ENCODE assay signal across 16 mouse cellular contexts in the genomic region with DNA sequence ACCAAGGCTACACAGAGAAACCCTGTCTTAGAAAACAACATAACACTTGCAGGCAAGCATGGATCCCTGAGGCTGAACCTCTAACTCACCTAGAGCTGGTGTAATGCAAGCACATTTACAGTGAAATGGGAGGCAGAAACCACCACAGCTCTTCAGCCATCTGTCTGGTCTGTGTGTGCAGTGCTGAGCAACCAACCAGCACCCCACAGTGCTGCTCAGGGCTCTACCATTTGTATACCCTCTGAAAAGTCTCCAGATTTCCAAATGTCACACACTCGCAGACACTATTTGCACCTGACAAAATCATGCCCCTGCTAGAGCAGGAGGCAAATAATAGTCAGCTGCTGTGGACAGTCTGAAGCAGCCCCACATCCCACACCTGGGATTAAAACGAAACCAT. TPM values are rescaled to one million over a fixed set of nuclear protein-coding genes. Genes with fewer than 3 reads are reported as not detected.
A peak's percentile ranks its signal among the peaks of the same experiment; 100 is the strongest.
DNase-seq lines count a peak whose midpoint lies in the region; ATAC-seq lines count a peak whose summit lies in the region.
"Had no signal": no experiment of that assay in that cellular context is flagged by ENCODE, and none has a peak within 500 bp of the region (broad histone marks: within the 10 kb centered on the region; RNA-seq: fewer than 3 reads in every experiment).

No protein-coding gene starts in this region.

- H3K36me3 ChIP-seq in embryonic facial prominence, embryonic 12.5 days: no peaks in the 10 kb centered on the region
- peaks cover 13% of the 10 kb centered on the region for H3K36me3 ChIP-seq in embryonic facial prominence, embryonic 10.5 days (replicated peaks)
- H3K36me3 ChIP-seq in heart, embryonic 16.5 days (ENCODE audit: control insufficient read depth, insufficient read depth): no peaks in the 10 kb centered on the region
- H3K36me3 ChIP-seq in neural tube, embryonic 13.5 days: no peaks in the 10 kb centered on the region
- H3K36me3 ChIP-seq: liver, embryonic 15.5 days had no signal

- H3K27me3 ChIP-seq in embryonic facial prominence, embryonic 12.5 days: no peaks in the 10 kb centered on the region
- no peaks in the 10 kb centered on the region for H3K27me3 ChIP-seq in embryonic facial prominence, embryonic 10.5 days (replicated peaks; ENCODE audit: low read depth, poor library complexity, severe bottlenecking)
- H3K27me3 ChIP-seq in heart, embryonic 16.5 days (ENCODE audit: control insufficient read depth, insufficient read depth, low read length): no peaks in the 10 kb centered on the region
- H3K27me3 ChIP-seq in neural tube, embryonic 13.5 days: no peaks in the 10 kb centered on the region
- H3K27me3 ChIP-seq: liver, embryonic 15.5 days had no signal

- intact Hi-C loops in heart, postnatal 14 days (cut with DNase I): no loop called here

- no peak overlapping the region for H3K9ac ChIP-seq in embryonic facial prominence, embryonic 12.5 days
- 0 out of 2 replicates have a peak overlapping the region, but pooled peaks have one; percentile 16 for H3K9ac ChIP-seq in heart, embryonic 16.5 days (ENCODE audit: low read length)
- H3K9ac ChIP-seq in neural tube, embryonic 13.5 days: no peak overlapping the region
- H3K9ac ChIP-seq: liver, embryonic 15.5 days had no signal

- peaks cover 14% of the 10 kb centered on the region for H3K4me1 ChIP-seq in embryonic facial prominence, embryonic 12.5 days
- peaks cover 12% of the 10 kb centered on the region for H3K4me1 ChIP-seq in embryonic facial prominence, embryonic 10.5 days
- peaks cover 37% of the 10 kb centered on the region for H3K4me1 ChIP-seq in heart, embryonic 16.5 days (ENCODE audit: control insufficient read depth, insufficient read depth, low read length)
- peaks cover 46% of the 10 kb centered on the region for H3K4me1 ChIP-seq in neural tube, embryonic 13.5 days (replicated peaks)
- H3K4me1 ChIP-seq: limb, embryonic 10.5 days; liver, embryonic 15.5 days had no signal

- DNase-seq in embryonic facial prominence, embryonic 10.5 days (ENCODE audit: low spot score): no peak
- DNase-seq in heart, postnatal 14 days: no peak
- DNase-seq in neural tube, embryonic 10.5 days (ENCODE audit: extremely low spot score, low spot score): no peak
- no peak for DNase-seq in adipocyte (ENCODE audit: low spot score)
- DNase-seq in urinary bladder, adult 18-20 months (ENCODE audit: low spot score in 2 of 2): no peak
- DNase-seq: adrenal gland, postnatal 36 days; gastrocnemius, postnatal 36 days; kidney, adult 11 months; kidney, postnatal 36 days had no signal

- no peak overlapping the region for H3K4me3 ChIP-seq in embryonic facial prominence, embryonic 12.5 days
- H3K4me3 ChIP-seq in embryonic facial prominence, embryonic 10.5 days: no peak overlapping the region
- H3K4me3 ChIP-seq in heart, embryonic 16.5 days (ENCODE audit: low read length): no peak overlapping the region
- no peak overlapping the region for H3K4me3 ChIP-seq in neural tube, embryonic 13.5 days
- H3K4me3 ChIP-seq: limb, embryonic 10.5 days; liver, embryonic 15.5 days had no signal

- no peaks in the 10 kb centered on the region for H3K9me3 ChIP-seq in embryonic facial prominence, embryonic 12.5 days
- no peaks in the 10 kb centered on the region for H3K9me3 ChIP-seq in embryonic facial prominence, embryonic 10.5 days
- H3K9me3 ChIP-seq in heart, embryonic 16.5 days (replicated peaks; ENCODE audit: control insufficient read depth, low read length): no peaks in the 10 kb centered on the region
- no peaks in the 10 kb centered on the region for H3K9me3 ChIP-seq in neural tube, embryonic 13.5 days
- H3K9me3 ChIP-seq: limb, embryonic 10.5 days; liver, embryonic 15.5 days had no signal

- WGBS in embryonic facial prominence, embryonic 12.5 days: 69% methylated on average over 2 of the region's 2 CpGs
- 91% methylated on average over 2 of the region's 2 CpGs for WGBS in embryonic facial prominence, embryonic 10.5 days
- 83% methylated on average over 2 of the region's 2 CpGs for WGBS in heart, embryonic 16.5 days
- WGBS in neural tube, embryonic 13.5 days: 93% methylated on average over 2 of the region's 2 CpGs

- no peak for ATAC-seq in embryonic facial prominence, embryonic 12.5 days (ENCODE audit: insufficient number of reproducible peaks, insufficient read depth, low FRiP score, low TSS enrichment)
- no peak for ATAC-seq in heart, embryonic 16.5 days (replicated peaks; ENCODE audit: extremely low read depth, insufficient read depth, low FRiP score)
- ATAC-seq in neural tube, embryonic 13.5 days (ENCODE audit: low read depth): no peak

- no peak overlapping the region for H3K4me2 ChIP-seq in embryonic facial prominence, embryonic 12.5 days (replicated peaks)
- no peak overlapping the region for H3K4me2 ChIP-seq in heart, embryonic 16.5 days (ENCODE audit: low read depth, low read length)
- H3K4me2 ChIP-seq in neural tube, embryonic 13.5 days: no peak overlapping the region
- H3K4me2 ChIP-seq: liver, embryonic 15.5 days had no signal

- 0 out of 2 replicates have a peak overlapping the region, but pooled peaks have one; percentile 36 for H3K27ac ChIP-seq in embryonic facial prominence, embryonic 12.5 days
- H3K27ac ChIP-seq in embryonic facial prominence, embryonic 10.5 days (replicated peaks): no peak overlapping the region
- H3K27ac ChIP-seq in heart, embryonic 16.5 days (ENCODE audit: low read length): peak overlapping the region; percentile 69
- peak overlapping the region; percentile 46; the same call in 1 of the 2 replicates for H3K27ac ChIP-seq in neural tube, embryonic 13.5 days (replicated peaks)
- H3K27ac ChIP-seq: limb, embryonic 10.5 days; liver, embryonic 15.5 days; macrophage; stomach, postnatal 0 days had no signal

RNA-seq across cellular contexts. Expression of gene Rere, which starts 31.2 kb away (rescaled TPM):
- 37.7 and 40.7 TPM in 2 replicates for polyA plus RNA-seq in embryonic facial prominence, embryonic 12.5 days (2016; fragmentation: Nextera tagmentation; extraction: Ambion mirVana)
- 26.1 and 31.4 TPM in 2 replicates for polyA plus RNA-seq in embryonic facial prominence, embryonic 10.5 days (2016; fragmentation: Nextera tagmentation; extraction: Ambion mirVana)
- 18.0 and 18.5 TPM in 2 replicates for polyA plus RNA-seq in heart, embryonic 16.5 days (2015; fragmentation: Nextera tagmentation; extraction: Ambion mirVana)
- total RNA-seq in heart, postnatal 14 days (2021): 10 to 100 TPM; 52.5 to 62.6 TPM
- 41.2 and 50.0 TPM in 2 replicates for polyA plus RNA-seq in neural tube, embryonic 13.5 days (2015; fragmentation: Nextera tagmentation; extraction: Ambion mirVana)
